Mouse (Mus musculus) spleen, postnatal 0 days (tissue): ENCODE measurements around the gene Nrn1. TPM values are rescaled to one million over a fixed set of nuclear protein-coding genes. Genes with fewer than 3 reads are reported as not detected.

Experiments
- polyA plus RNA-seq: library from polyadenylated mRNA; unstranded; fragments of >200 nt; fragmentation: Nextera tagmentation; extraction: Ambion mirVana; gene quantifications from 2 replicates; pipeline ENCODE4 v1.2.1, GENCODE M21; 2015

Nrn1 gene
- polyA plus RNA-seq: 0.30 TPM in 1 of 2 replicates, not detected in the other

GRCm38 (mm10) chr13:36734731-36735571 is at the start of gene Nrn1:
Nrn1 (minus strand) TSS chr13:36735131.

